Mouse (Mus musculus) ES-CJ7 (cell line): ENCODE results near the gene Zfp661.

Experiments
- DNase-seq: peaks from one replicate; pipeline ENCODE4 v3.0.0; 2011; ENCODE audit warnings: low read depth, low spot score

Zfp661 gene

GRCm38 (mm10) chr2:127550446-127550845 is 36.4 kb downstream of the Zfp661 start:
- no peak for DNase-seq

DNA sequence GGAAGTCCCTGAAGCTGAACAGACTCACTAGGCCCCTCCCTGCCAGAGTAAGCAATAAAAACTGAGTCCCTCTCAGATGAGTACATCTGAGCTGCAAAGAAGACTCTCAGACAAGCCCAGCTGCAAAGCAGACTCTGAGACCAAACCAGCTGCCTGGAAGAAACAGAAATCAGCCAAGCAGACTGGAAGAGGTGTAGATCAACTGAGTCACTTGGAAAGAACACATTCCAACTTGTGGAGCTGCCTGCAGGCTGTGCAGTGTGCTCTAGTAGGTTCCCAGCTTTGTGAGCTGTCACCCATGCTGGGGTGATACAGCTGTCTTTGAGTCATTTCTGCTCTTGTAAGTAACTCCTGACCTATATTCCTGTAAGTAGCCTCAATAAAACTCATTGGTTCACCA is 37.2 kb downstream of the Zfp661 start:
- DNase-seq, result no peak

DNA sequence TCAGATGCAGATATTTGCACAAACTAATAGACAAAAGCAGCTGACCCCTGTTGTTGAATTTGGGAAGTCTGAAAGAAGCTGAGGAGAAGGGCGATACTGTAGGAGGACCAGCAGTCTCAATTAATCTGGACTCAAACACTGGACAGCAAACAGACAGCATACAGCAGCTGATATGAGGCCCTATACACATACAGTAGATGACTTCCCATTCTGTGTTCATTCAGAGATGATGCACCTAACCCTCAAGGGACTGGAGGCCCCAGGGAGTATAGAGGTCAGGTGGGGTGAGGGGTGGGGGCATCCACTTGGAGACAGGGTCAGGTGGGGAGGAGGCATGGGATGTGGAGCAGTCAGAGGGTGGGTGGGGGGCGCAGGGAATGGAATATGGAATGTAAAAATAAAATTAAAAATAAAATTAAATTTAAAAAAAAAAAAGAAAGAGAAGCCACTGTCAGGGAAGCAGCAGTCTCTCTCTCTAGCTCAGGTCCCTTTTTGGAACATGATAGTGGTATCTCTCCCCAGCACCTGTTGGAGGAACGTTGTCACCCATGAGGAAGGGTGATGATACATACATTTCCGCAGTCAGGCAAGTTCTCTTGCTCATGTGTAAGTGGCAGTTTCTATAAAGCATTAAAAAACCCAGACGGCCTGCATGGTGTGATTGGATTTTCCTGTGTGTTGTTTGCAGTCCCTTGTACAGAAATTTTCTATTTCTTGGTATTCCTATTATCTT is 38.4 kb downstream of the Zfp661 start:
- no peak for DNase-seq

DNA sequence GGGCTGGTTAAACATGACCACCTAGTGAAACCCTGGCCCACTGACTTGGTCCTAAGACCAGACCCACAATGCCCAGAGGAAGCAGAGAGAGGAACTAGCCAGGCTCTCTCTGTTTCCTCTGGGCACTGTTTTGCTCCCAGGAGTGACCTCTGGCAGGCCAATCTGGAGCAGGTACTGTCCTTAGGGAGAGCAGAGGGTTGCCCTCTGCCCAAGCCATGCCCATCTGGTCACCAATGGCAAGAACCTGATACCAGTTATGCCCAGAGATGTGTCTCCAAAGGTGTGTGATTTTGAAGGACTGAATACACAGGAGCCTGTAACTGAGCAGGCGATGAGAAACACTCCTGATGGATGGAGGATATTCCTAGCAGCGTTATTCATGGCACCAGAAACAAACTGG is 45.2 kb downstream of the Zfp661 start:
- no peak for DNase-seq

GRCm38 (mm10) chr2:127541185-127541584 is 45.7 kb downstream of the Zfp661 start, which contains the start of gene Prom2:
Gene Prom2, minus strand, starts transcription at chr2:127541467.
- no peak for DNase-seq

- DNase-seq, result peak; percentile 50
Observed at GRCm38 (mm10) chr2:127539494-127539893, 47.4 kb downstream of the Zfp661 start.

DNA sequence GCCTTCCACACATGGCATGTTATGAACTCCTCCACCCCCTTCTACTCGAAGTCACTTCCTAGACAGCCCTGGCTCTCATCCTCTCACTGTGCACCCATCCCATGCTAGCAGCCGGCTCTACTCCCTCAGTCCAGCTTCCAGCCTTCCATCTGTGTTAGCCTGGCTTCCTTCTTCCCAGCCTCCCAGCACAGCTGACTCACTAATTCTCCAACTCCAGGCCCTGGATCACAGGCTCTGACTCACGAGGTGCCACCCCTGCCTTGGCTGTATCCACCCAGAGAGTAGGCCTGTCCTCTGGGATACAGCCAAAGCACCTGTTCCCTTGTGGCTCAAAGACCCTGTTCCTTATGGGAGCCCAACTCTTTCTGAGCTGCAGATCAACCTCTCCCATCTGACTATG is 49.3 kb downstream of the Zfp661 start:
- DNase-seq, result no peak

GRCm38 (mm10) chr2:127535363-127535762 is 51.5 kb downstream of the Zfp661 start:
- no peak for DNase-seq

DNA sequence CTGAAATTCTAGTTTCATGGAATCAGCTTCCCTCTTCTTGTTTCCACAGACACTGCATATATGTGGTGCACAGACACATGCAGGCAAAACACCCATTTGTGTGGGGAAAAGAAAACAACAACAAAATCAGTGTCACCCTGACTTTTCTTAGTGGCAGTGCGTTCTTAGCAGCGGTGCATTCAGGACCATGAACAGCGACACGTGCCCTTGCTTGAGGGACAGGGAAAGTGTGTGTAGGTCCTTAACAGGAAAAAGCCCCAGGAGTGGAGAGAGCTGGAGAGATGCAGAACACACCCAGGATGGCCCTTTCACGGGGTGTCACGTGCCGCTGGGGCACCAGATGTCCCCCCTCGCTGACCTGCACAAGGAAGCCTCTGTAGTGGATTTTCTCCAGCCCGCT is 54.5 kb downstream of the Zfp661 start:
- peak; percentile 62 for DNase-seq

- DNase-seq, result no peak
Observed at GRCm38 (mm10) chr2:127531592-127531991, 55.3 kb downstream of the Zfp661 start.

- DNase-seq, result peak; percentile 17
Observed at GRCm38 (mm10) chr2:127530418-127530817, 56.5 kb downstream of the Zfp661 start.

- DNase-seq, result no peak
Observed at GRCm38 (mm10) chr2:127525004-127525775, 61.7 kb downstream of the Zfp661 start.
